Mouse (Mus musculus) urinary bladder, postnatal 10 days (tissue): ENCODE results near the gene Mindy4b-ps.
"Not testable (repeated sequence)": the region's sequence is repeated elsewhere in the genome, so short reads cannot be mapped to it uniquely, and the experiment has no call there.

Source experiments
- DNase-seq: peaks from one replicate; pipeline ENCODE4 v3.0.0; 2022; ENCODE audit warnings: low spot score

Gene Mindy4b-ps

DNA sequence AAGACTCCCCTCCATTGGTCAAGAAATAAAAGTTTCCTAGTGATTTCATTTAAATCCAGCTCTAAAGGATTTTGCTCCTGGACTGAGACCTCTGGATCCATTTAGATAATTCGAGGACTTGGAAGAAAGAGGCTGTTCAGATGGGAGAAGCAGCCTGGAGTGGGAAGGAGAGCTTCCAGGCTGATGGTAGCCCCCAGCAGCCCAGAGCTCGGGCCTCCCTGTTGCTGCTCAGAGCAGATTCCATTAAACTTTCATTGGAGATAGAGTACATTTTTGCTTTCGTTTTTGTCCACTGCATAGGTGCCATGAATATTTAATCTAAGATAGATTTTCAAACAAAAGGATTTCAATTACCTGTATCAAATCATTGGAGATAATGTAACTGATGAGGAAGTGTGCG lies at the start of gene Mindy4b-ps:
Mindy4b-ps (minus strand) TSS at position 101 of the 400 bp plus-strand sequence.
- DNase-seq: no peak

DNA sequence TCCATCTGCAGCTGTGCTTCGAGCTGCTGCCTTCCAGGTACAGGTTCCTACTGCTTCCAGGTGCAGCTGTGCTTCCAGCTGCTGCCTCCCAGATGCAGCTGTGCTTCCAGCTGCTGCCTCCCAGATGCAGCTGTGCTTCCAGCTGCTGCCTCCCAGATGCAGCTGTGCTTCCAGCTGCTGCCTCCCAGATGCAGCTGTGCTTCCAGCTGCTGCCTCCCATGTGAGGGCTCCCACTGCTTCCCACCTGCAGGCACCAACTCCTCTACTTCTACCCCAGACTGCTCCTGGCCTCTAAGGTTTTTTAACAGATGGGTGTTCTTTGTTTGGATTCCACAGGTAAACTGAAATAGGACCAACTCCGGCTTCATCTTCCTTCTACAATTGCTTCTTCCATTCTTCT lies 49.8 kb upstream of the Mindy4b-ps start:
- DNase-seq: not testable (repeated sequence)

DNA sequence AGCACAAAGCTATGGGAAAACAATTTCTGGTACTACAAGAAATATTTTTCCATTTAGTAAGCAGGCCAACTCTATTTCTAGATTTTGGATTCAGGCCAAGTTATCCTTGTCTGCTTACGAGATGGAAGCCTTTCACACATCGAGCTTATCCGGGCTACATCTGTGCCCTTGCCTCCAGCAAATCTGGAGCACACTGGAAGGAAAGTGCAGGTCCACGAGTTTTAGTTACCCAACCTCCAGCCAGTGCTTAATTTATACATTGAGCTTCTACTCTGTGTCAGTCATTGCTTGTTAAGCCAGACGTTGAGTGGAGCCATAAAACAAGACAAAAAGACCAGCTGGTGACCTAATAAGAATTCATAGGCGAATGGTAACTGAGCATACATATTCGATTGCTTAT lies 43.6 kb upstream of the Mindy4b-ps start:
- no peak for DNase-seq

- no peak for DNase-seq
These were observed 40.9 kb upstream of the Mindy4b-ps start for GRCm38 (mm10) chr3:58862976-58863375.

DNA sequence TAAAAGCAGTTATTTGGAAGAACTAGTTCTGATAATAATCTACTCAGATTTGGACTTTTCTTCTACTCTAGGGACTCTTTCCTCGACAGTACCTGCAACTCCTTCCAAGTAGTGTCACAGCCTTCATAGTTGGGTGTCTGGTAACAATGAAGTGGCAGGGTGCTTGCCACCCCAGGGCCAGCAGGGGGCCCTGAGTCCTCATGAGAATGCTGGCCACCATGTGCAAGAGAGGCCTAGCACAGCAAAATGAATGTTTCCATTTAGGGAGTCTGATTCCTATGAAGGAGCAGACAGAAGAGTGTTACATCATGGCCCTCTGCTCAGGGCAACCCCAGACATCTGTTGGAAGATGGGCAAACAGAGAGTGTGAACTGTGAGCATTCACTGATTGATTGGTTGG lies 21.3 kb upstream of the Mindy4b-ps start:
- no peak for DNase-seq

GRCm38 (mm10) chr3:58833442-58834160 lies 11.5 kb upstream of the Mindy4b-ps start:
- no peak for DNase-seq

DNA sequence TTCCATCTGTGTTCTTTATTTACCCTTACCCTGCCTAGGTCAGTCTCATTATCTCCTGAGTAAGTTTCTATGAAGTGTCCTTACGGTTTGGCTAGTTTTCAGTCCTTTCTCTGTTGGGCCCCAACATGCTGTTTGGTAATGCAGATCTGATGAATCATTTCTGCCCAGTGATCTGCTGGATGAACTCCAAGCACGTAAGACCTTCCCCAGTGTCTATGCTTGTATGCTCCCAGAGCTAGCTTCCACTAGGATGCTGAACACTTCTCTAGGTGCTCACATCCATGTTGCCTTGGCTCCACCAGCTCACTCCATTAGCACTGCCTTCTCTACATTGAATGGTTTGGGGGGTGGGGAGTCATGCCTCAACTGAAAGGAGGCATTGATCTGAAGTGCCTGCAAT lies 10.8 kb upstream of the Mindy4b-ps start:
- no peak for DNase-seq

DNA sequence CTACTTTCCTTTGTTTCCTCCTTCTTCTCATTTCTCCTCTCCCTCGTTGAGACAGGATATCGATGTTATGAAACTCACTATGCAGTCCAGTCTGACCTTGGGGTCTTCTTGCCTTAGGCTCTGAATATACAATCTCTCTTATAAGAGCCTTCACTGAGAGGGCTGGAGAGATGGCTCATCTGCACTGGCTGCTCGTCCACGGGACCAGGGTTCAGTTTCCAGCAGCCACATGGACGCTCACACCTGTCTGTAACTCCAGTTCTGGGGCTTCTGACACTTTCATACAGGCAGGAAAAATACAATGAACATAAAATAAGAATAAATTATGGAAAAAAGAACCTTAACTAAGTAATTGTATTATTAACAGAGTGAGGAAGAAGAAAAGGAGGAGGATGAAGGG lies 9.5 kb upstream of the Mindy4b-ps start:
- no peak for DNase-seq

GRCm38 (mm10) chr3:58829926-58830325 lies 7.8 kb upstream of the Mindy4b-ps start:
- no peak for DNase-seq

- no peak for DNase-seq
These were observed 6.4 kb upstream of the Mindy4b-ps start for GRCm38 (mm10) chr3:58828366-58829153.

DNA sequence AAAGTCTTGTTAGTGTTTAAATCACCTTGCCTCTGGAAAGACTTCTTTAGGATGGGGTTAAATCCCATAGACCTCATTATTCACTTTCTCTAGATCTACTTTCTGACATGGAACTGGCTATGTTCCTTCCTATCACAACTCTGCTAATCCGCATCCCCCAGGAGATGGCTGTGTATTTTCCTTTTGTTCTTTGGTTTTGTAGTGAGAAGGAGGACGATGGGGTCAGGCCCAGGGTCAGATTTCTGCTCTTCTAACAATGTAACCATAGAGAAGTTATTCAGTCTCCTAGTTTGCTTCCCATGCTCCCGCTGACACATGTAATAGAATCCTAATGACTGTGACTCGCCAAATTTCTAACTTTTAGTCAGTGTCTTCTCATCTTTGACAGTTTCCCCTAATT lies 4.2 kb upstream of the Mindy4b-ps start:
- no peak for DNase-seq

- DNase-seq: no peak
These were observed 4.8 kb downstream of the Mindy4b-ps start for GRCm38 (mm10) chr3:58817337-58817736.

DNA sequence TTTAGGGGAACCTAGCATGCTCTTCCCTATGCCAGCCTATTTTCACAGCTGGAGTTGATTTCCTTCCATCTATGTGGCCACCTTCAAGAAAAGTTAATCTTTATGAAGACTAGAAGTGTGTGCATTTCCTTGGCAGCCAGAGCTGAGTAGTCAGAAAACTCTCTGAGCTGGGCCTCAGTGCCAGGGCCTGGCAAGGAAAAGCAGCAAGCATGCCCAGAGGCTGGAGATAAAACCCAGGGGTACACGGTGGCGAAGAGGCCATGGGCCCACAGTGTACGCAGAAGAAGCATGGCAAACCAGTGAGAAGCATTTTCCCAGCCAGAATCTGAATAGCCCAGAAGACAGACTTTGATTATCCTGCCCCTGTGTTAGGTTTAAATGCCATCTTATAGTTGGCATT lies 7.9 kb downstream of the Mindy4b-ps start:
- no peak for DNase-seq

DNA sequence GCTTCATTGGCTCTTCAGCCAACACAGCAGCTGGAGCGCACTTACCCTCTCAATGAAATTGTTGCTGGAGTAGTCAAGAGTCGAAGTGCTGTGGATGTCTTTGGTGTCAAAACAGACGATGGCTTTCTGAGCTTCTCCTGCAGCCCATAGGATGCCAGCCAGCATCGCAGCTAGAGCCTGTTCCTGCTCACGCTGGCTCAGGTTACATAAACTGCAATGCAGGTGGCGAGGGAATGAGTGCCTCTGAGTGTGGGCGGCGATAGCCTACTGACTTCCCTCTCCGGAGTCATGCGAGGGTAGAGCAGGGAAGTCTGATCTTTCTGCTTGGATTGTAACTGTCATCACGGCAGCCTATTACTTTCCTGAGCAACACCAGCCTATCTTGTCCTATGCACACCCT lies 11.8 kb downstream of the Mindy4b-ps start:
- DNase-seq: no peak

GRCm38 (mm10) chr3:58809111-58809915 lies 12.8 kb downstream of the Mindy4b-ps start:
- DNase-seq: no peak

DNA sequence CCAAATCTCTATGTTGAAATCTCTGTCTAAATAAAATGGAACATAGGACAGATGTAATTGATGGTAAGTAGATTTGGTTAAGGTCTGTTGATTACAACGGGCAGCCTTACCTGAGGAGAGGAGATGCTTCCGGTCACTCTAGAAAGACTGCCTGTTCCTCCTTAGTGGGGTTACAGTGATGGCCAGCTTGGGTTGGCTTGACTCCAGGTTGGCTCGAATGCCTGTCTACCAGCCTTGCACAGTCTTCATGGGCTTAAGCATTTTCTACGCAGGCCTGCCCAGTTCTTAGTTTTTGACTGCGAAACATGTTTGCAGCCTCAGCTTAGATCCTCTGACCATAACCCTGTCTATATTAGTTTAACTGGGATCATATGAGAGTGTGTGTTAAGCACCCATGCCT lies 13.5 kb downstream of the Mindy4b-ps start:
- no peak for DNase-seq

- DNase-seq: no peak
These were observed 17.4 kb downstream of the Mindy4b-ps start for GRCm38 (mm10) chr3:58804745-58805144.

DNA sequence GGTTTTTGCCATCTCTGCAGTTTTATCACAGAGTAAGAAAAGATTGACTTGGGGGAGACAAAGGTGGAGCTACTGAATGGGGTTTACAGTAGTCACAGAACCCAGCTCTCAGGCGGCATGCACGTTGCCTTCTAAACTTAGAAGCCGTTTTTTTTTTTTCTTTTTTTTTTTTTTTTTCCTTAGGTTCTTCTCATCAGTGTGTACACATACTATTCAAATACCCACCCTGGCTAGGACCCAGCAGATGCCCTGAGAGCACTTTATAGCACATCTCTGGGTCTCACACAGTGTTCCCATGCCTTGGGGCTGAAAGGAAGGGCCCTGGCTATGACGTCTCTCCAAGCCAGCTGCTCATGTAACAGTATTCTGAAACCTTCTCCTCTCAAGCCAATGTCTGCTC lies 23.4 kb downstream of the Mindy4b-ps start:
- DNase-seq: no peak

- DNase-seq: no peak
These were observed 23.9 kb downstream of the Mindy4b-ps start for GRCm38 (mm10) chr3:58798245-58798644.

- DNase-seq: no peak
These were observed 32.6 kb downstream of the Mindy4b-ps start for GRCm38 (mm10) chr3:58789473-58789872.

- no peak for DNase-seq
These were observed 33.1 kb downstream of the Mindy4b-ps start for GRCm38 (mm10) chr3:58789033-58789432.

GRCm38 (mm10) chr3:58786470-58786869 lies 35.6 kb downstream of the Mindy4b-ps start:
- no peak for DNase-seq

- DNase-seq: no peak
These were observed 36.2 kb downstream of the Mindy4b-ps start for GRCm38 (mm10) chr3:58785863-58786262.
